Mouse (Mus musculus) small intestine, adult 2 months (tissue): Measurements from ENCODE around the gene Adcy5. TPM values are rescaled to one million over a fixed set of nuclear protein-coding genes. Genes with fewer than 3 reads are reported as not detected.
A peak's percentile ranks its signal among the peaks of the same experiment; 100 is the strongest.

Source experiments
- H3K27ac ChIP-seq: fragments of 200-500 bp; 2 replicates; pipeline ENCODE4 v1.5.1; 2012; ENCODE audit warnings: low read depth, low read length, control low read depth, inconsistent platforms; ENCODE audit not compliant: insufficient read depth
- H3K27me3 ChIP-seq: fragments of 200-500 bp; 2 replicates; pipeline ENCODE4 v1.6.1; 2012; ENCODE audit warnings: mild to moderate bottlenecking, moderate library complexity, low read length, inconsistent platforms; ENCODE audit not compliant: control insufficient read depth, insufficient read depth
- H3K36me3 ChIP-seq: fragments of 200-500 bp; 2 replicates; pipeline ENCODE4 v1.6.1; 2012; ENCODE audit warnings: mild to moderate bottlenecking, low read length, control low read depth, inconsistent platforms; ENCODE audit not compliant: control insufficient read depth, insufficient read depth
- H3K4me1 ChIP-seq: fragments of 200-500 bp; 2 replicates; pipeline ENCODE4 v1.6.1; 2012; ENCODE audit warnings: low read length, inconsistent platforms, mixed read lengths; ENCODE audit not compliant: control insufficient read depth, insufficient read depth, insufficient read length
- H3K4me3 ChIP-seq: fragments of 200-500 bp; 2 replicates; pipeline ENCODE4 v1.5.1; 2012; ENCODE audit warnings: low read depth, mild to moderate bottlenecking, control low read depth, inconsistent platforms, low read length, moderate library complexity
- CTCF ChIP-seq: fragments of 200-500 bp; IDR thresholded peaks from 2 replicates; pipeline ENCODE4 v1.5.1; 2012; ENCODE audit warnings: low read depth, mild to moderate bottlenecking, control low read depth, inconsistent platforms, low read length, moderate library complexity, mixed read lengths; ENCODE audit not compliant: insufficient replicate concordance, insufficient read length; ENCODE audit errors: extremely low read depth
- POLR2A ChIP-seq: fragments of 200-500 bp; IDR thresholded peaks from 2 replicates; pipeline ENCODE4 v1.6.1; 2012; ENCODE audit warnings: low read depth, mild to moderate bottlenecking, control low read depth, inconsistent platforms, low read length, moderate library complexity
- WGBS: fragments of 180-500 bp; shearing (Covaris S2); methylation state at CpG from one replicate; pipeline ENCODE4 v1.1.7; 2018; 5-methylcytosine and 5-hydroxymethylcytosine counted together
- polyA plus RNA-seq: library from polyadenylated mRNA; depleted of rRNA; stranded (reverse); fragments of >200 nt; gene quantifications from 2 replicates; pipeline ENCODE4 v1.2.3, GENCODE M21; 2012

The Adcy5 gene
- polyA plus RNA-seq, 1 experiment = 13.0 TPM

- H3K27me3 ChIP-seq = no peaks in the 10 kb centered on the region
- WGBS = 68% methylated on average over 5 of the region's 5 CpGs
- no peak overlapping the region for H3K27ac ChIP-seq
- no peaks in the 10 kb centered on the region for H3K36me3 ChIP-seq
- TF ChIP-seq CTCF = no peak
- no peak for TF ChIP-seq POLR2A
- H3K4me1 ChIP-seq = peaks cover 4% of the 10 kb centered on the region; the same call in 1 of the 2 replicates
- H3K4me3 ChIP-seq = no peak overlapping the region
These were observed 65.7 kb downstream of the Adcy5 start for GRCm38 (mm10) chr16:35220412-35220811.

DNA sequence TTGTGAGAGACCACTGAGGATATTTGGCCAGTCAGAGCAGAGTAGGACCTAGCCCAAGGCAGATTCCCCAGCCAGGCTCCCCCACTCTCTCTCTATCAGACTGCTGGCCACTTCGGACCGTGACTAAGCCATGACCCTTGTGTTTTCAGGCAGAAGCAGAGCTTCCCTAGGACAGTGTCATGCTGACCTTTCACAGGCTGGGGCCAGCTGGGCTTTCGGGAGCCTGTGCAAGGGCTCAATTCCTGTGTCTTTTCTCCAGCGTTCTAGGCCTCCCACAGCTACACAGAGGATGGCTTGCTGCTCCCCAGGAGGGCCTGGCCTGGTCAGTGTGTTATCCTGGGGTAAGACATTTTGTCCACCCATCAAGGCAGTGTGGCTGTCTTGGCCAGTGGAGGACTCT is 66.9 kb downstream of the Adcy5 start:
- TF ChIP-seq POLR2A (no peak), CTCF (no peak)

GRCm38 (mm10) chr16:35223930-35224329 is 69.3 kb downstream of the Adcy5 start:
- 83% methylated on average over 4 of the region's 4 CpGs for WGBS

More for the DNA sequence above, 66.9 kb downstream of the Adcy5 start:
- Histone ChIP-seq H3K4me1 (peaks cover 4% of the 10 kb centered on the region; the same call in 1 of the 2 replicates), H3K27me3 (no peaks in the 10 kb centered on the region), H3K4me3 (no peak overlapping the region), H3K36me3 (no peaks in the 10 kb centered on the region), H3K27ac (no peak overlapping the region)
- 83% methylated on average over 4 of the region's 4 CpGs for WGBS

GRCm38 (mm10) chr16:35224716-35225115 is 70.0 kb downstream of the Adcy5 start:
- peaks cover 4% of the 10 kb centered on the region for H3K4me1 ChIP-seq
- H3K27ac ChIP-seq = no peak overlapping the region
- TF ChIP-seq CTCF (no peak), POLR2A (no peak)
- 73% methylated on average over 14 of the region's 14 CpGs for WGBS
- H3K36me3 ChIP-seq = no peaks in the 10 kb centered on the region
- H3K4me3 ChIP-seq = no peak overlapping the region
- no peaks in the 10 kb centered on the region for H3K27me3 ChIP-seq

More at GRCm38 (mm10) chr16:35223930-35224329, 69.3 kb downstream of the Adcy5 start:
- peaks cover 4% of the 10 kb centered on the region; the same call in 1 of the 2 replicates for H3K4me1 ChIP-seq
- H3K27me3 ChIP-seq = no peaks in the 10 kb centered on the region
- no peak for TF ChIP-seq CTCF
- H3K4me3 ChIP-seq = no peak overlapping the region
- H3K27ac ChIP-seq = no peak overlapping the region
- H3K36me3 ChIP-seq = no peaks in the 10 kb centered on the region

DNA sequence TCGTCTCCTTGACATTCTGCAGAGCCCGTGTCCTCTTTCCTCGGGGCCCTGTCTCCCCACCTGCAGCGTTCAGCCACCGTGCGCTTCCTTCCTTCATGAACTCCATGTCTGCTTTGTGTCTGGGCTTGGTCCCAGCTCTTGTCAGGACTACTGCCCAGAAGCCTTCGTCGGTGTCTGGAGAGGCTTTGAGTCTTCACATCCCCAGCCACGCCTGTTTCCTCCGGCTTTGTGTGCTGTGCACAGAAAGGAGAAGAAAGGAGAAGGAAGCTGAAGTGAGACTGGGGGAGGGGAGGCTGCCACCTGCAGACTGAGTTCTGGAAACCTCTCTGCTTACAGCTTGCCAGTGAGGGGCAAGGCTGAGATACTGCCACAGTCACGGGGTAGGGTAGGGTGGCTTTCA is 74.9 kb downstream of the Adcy5 start:
- H3K36me3 ChIP-seq = no peaks in the 10 kb centered on the region
- 43% methylated on average over 11 of the region's 11 CpGs for WGBS
- TF ChIP-seq POLR2A = no peak
- TF ChIP-seq CTCF = no peak
- no peaks in the 10 kb centered on the region for H3K27me3 ChIP-seq
- no peak overlapping the region for H3K4me3 ChIP-seq
- 0 out of 2 replicates have a peak overlapping the region, but pooled peaks have one; percentile 4 for H3K27ac ChIP-seq
- peaks cover 6% of the 10 kb centered on the region for H3K4me1 ChIP-seq

- 15% methylated on average over 14 of the region's 14 CpGs for WGBS
- TF ChIP-seq POLR2A (no peak), CTCF (no peak)
- Histone ChIP-seq H3K27me3 (no peaks in the 10 kb centered on the region), H3K4me3 (no peak overlapping the region), H3K36me3 (no peaks in the 10 kb centered on the region), H3K27ac (no peak overlapping the region), H3K4me1 (peaks cover 6% of the 10 kb centered on the region)
These were observed 77.6 kb downstream of the Adcy5 start for GRCm38 (mm10) chr16:35232153-35232750.

GRCm38 (mm10) chr16:35233329-35233728 is 78.7 kb downstream of the Adcy5 start:
- no peak overlapping the region for H3K4me3 ChIP-seq
- no peaks in the 10 kb centered on the region for H3K27me3 ChIP-seq
- TF ChIP-seq CTCF (no peak), POLR2A (no peak)
- H3K27ac ChIP-seq = no peak overlapping the region
- H3K36me3 ChIP-seq = no peaks in the 10 kb centered on the region
- H3K4me1 ChIP-seq = peaks cover 6% of the 10 kb centered on the region
- 92% methylated on average over 4 of the region's 4 CpGs for WGBS
